Mouse (Mus musculus): ENCODE measurements at regions not wholly inside any gene's neighbourhood (a gene's known extent, or its start where the extent isn't known, plus 50 kb on each side); places are given as distances from the start of the nearest gene placed in this dataset.

GRCm38 (mm10) chr10:96499274-96499673 is 117.5 kb upstream of the Btg1 start:
- TF ChIP-seq CTCF (IDR thresholded peaks at IDR 0.05 in 2 of 3, conservative IDR thresholded peaks at IDR 0.05 in 1 of 3; ENCODE audit: control insufficient read depth in 1 of 3, insufficient read depth in 1 of 3, low read depth in 2 of 3, low read length in 3 of 3, poor library complexity in 1 of 3, severe bottlenecking in 1 of 3) (no peak), POLR2A (IDR thresholded peaks at IDR 0.05; ENCODE audit: control insufficient read depth in 1 of 2, insufficient read depth in 1 of 2, low read depth in 1 of 2, low read length in 2 of 2, poor library complexity in 1 of 2) (no peak), TBP (IDR thresholded peaks at IDR 0.05; ENCODE audit: low read depth, low read length) (no peak), NELFE (IDR thresholded peaks at IDR 0.05; ENCODE audit: low read depth, low read length) (no peak), GABPA (IDR thresholded peaks at IDR 0.05; ENCODE audit: low read depth, low read length) (no peak), EP300 (IDR thresholded peaks at IDR 0.05; ENCODE audit: low read depth in 1 of 2, low read length in 2 of 2) (no peak), UBTF (IDR thresholded peaks at IDR 0.05; ENCODE audit: borderline replicate concordance, insufficient read depth, low read depth, low read length) (no peak), KAT2A (conservative IDR thresholded peaks at IDR 0.05; ENCODE audit: low read depth, low read length) (no peak), SIN3A (IDR thresholded peaks at IDR 0.05; ENCODE audit: low read length) (no peak), ZC3H11A (IDR thresholded peaks at IDR 0.05; ENCODE audit: low read depth, low read length) (no peak), ZKSCAN1 (IDR thresholded peaks at IDR 0.05; ENCODE audit: low read depth, low read length) (no peak), MEF2A (IDR thresholded peaks at IDR 0.05; ENCODE audit: extremely low read depth, insufficient replicate concordance, low read depth, low read length, poor library complexity, severe bottlenecking) (no peak)
